Mouse (Mus musculus) MEL-GATA-1-ER (cell line): ENCODE data around the gene Olfr457.
"Not testable (repeated sequence)": the region's sequence is repeated elsewhere in the genome, so short reads cannot be mapped to it uniquely, and the experiment has no call there.

Experiments used
- DNase-seq: peaks from one replicate; pipeline ENCODE4 v3.0.0-alpha.2; 2012; ENCODE audit warnings: low read depth; ENCODE audit errors: extremely low read depth

The Olfr457 gene

GRCm38 (mm10) chr6:42476235-42476634 is at the start of gene Olfr457:
Gene Olfr457, minus strand, starts transcription at chr6:42476335.
- DNase-seq, result no peak

- no peak for DNase-seq
Measured at GRCm38 (mm10) chr6:42513461-42513860, 37.3 kb upstream of the Olfr457 start.

GRCm38 (mm10) chr6:42509311-42509710 is 33.2 kb upstream of the Olfr457 start:
- DNase-seq, result no peak

GRCm38 (mm10) chr6:42503478-42503877 is 27.3 kb upstream of the Olfr457 start:
- no peak for DNase-seq

GRCm38 (mm10) chr6:42489731-42490130 is 13.6 kb upstream of the Olfr457 start:
- DNase-seq, result no peak

GRCm38 (mm10) chr6:42487114-42487513 is 11.0 kb upstream of the Olfr457 start, which contains the start of gene Olfr456:
Gene Olfr456, minus strand, starts transcription at chr6:42487214.
- no peak for DNase-seq

- no peak for DNase-seq
Measured at GRCm38 (mm10) chr6:42484633-42485032, 8.5 kb upstream of the Olfr457 start.

GRCm38 (mm10) chr6:42471298-42471697 is 4.8 kb downstream of the Olfr457 start:
- not testable (repeated sequence) for DNase-seq

- no peak for DNase-seq
Measured at GRCm38 (mm10) chr6:42470542-42470941, 5.6 kb downstream of the Olfr457 start.

GRCm38 (mm10) chr6:42465096-42465495 is 11.0 kb downstream of the Olfr457 start, which contains the start of gene Olfr458:
Gene Olfr458, minus strand, starts transcription at chr6:42465196.
- no peak for DNase-seq

GRCm38 (mm10) chr6:42447381-42447780 is 28.8 kb downstream of the Olfr457 start:
- no peak for DNase-seq

GRCm38 (mm10) chr6:42444491-42444890 is 31.6 kb downstream of the Olfr457 start:
- DNase-seq, result no peak

- no peak for DNase-seq
Measured at GRCm38 (mm10) chr6:42441395-42441794, 34.7 kb downstream of the Olfr457 start.

- DNase-seq, result no peak
Measured at GRCm38 (mm10) chr6:42435490-42435889, 40.6 kb downstream of the Olfr457 start.

- DNase-seq, result no peak
Measured at GRCm38 (mm10) chr6:42434446-42434845, 41.7 kb downstream of the Olfr457 start, which contains the start of gene Tas2r126. Gene Tas2r126, plus strand, starts transcription at chr6:42434535.

- no peak for DNase-seq
Measured at GRCm38 (mm10) chr6:42433554-42433953, 42.6 kb downstream of the Olfr457 start.

- DNase-seq, result no peak
Measured at GRCm38 (mm10) chr6:42426337-42426736, 49.8 kb downstream of the Olfr457 start.

- no peak for DNase-seq
Measured at GRCm38 (mm10) chr6:42424472-42424871, 51.7 kb downstream of the Olfr457 start.

GRCm38 (mm10) chr6:42421439-42421838 is 54.7 kb downstream of the Olfr457 start:
- no peak for DNase-seq

GRCm38 (mm10) chr6:42419443-42419842 is 56.7 kb downstream of the Olfr457 start:
- no peak for DNase-seq
